Mouse (Mus musculus) adrenal gland, postnatal 14 days (tissue): ENCODE measurements around the gene Tldc2. TPM values are rescaled to one million over a fixed set of nuclear protein-coding genes. Genes with fewer than 3 reads are reported as not detected.

ENCODE experiments used
- DNase-seq: peaks from one replicate; pipeline ENCODE4 v3.0.0; 2021; ENCODE audit warnings: mixed read lengths
- total RNA-seq: library from RNA; stranded (reverse); gene quantifications from 2 replicates; pipeline ENCODE4 v1.2.3, GENCODE M21; 2021

Tldc2 gene
- total RNA-seq, 1 experiment from 2014 or later: not detected

- peak; percentile 57 for DNase-seq
These were observed 8.6 kb upstream of the Tldc2 start for GRCm38 (mm10) chr2:157078059-157078792.

- peak; percentile 92 for DNase-seq
These were observed 7.8 kb upstream of the Tldc2 start, which contains the start of gene Soga1 for GRCm38 (mm10) chr2:157078793-157079700. Gene Soga1 (minus strand): TSS chr2:157079254.

- DNase-seq: no peak
These were observed 7.1 kb upstream of the Tldc2 start for GRCm38 (mm10) chr2:157079701-157080180.

- no peak for DNase-seq
These were observed 5.5 kb upstream of the Tldc2 start for GRCm38 (mm10) chr2:157081331-157081730.

GRCm38 (mm10) chr2:157081960-157082359 is 4.9 kb upstream of the Tldc2 start:
- DNase-seq: no peak

GRCm38 (mm10) chr2:157084831-157085585 is 1.8 kb upstream of the Tldc2 start:
- DNase-seq: no peak

GRCm38 (mm10) chr2:157087536-157088317 is 872 bp downstream of the Tldc2 start:
- DNase-seq: no peak

GRCm38 (mm10) chr2:157092024-157092423 is 5.2 kb downstream of the Tldc2 start:
- DNase-seq: peak; percentile 44

- DNase-seq: peak; percentile 87
These were observed 8.3 kb downstream of the Tldc2 start for GRCm38 (mm10) chr2:157095005-157095755.

GRCm38 (mm10) chr2:157099532-157100318 is 12.9 kb downstream of the Tldc2 start:
- DNase-seq: no peak

- no peak for DNase-seq
These were observed 13.4 kb downstream of the Tldc2 start for GRCm38 (mm10) chr2:157100319-157100605.

- DNase-seq: no peak
These were observed 14.8 kb downstream of the Tldc2 start for GRCm38 (mm10) chr2:157101650-157102049.

GRCm38 (mm10) chr2:157102256-157102655 is 15.4 kb downstream of the Tldc2 start:
- DNase-seq: no peak

- DNase-seq: no peak
These were observed 17.6 kb downstream of the Tldc2 start for GRCm38 (mm10) chr2:157104454-157104853.

GRCm38 (mm10) chr2:157108236-157108635 is 21.4 kb downstream of the Tldc2 start:
- no peak for DNase-seq

- DNase-seq: no peak
These were observed 30.1 kb downstream of the Tldc2 start for GRCm38 (mm10) chr2:157116964-157117363.

GRCm38 (mm10) chr2:157118556-157118955 is 31.7 kb downstream of the Tldc2 start:
- DNase-seq: no peak

GRCm38 (mm10) chr2:157119075-157119474 is 32.2 kb downstream of the Tldc2 start:
- DNase-seq: no peak

GRCm38 (mm10) chr2:157121766-157122165 is 34.9 kb downstream of the Tldc2 start:
- no peak for DNase-seq

- no peak for DNase-seq
These were observed 38.4 kb downstream of the Tldc2 start for GRCm38 (mm10) chr2:157125246-157125645.
